Mouse (Mus musculus): Measurements from ENCODE around the gene Atpaf2. TPM values are rescaled to one million over a fixed set of nuclear protein-coding genes. Genes with fewer than 3 reads are reported as not detected.

The Atpaf2 gene
- polyA plus RNA-seq, 1 experiment from 2014 or later: 41.2 TPM

- H3K4me3 ChIP-seq (replicated peaks; ENCODE audit: low read depth, low read length): no peak overlapping the region
- no peak for TF ChIP-seq CTCF (IDR thresholded peaks at IDR 0.05; ENCODE audit: low read depth)
- ATAC-seq (replicated peaks; ENCODE audit: low FRiP score, low read depth) (no peak), DNase-seq (ENCODE audit: low spot score) (no peak)
- H3K9me3 ChIP-seq (replicated peaks; ENCODE audit: low read length): no peaks in the 10 kb centered on the region
- H3K27ac ChIP-seq: no peak overlapping the region
- no peak overlapping the region for H3K4me2 ChIP-seq (ENCODE audit: low read length)
- no peak overlapping the region for H3K9ac ChIP-seq (ENCODE audit: low read depth, low read length)
- H3K27me3 ChIP-seq (ENCODE audit: insufficient read depth, low read length): no peaks in the 10 kb centered on the region
- peaks cover 6% of the 10 kb centered on the region for H3K36me3 ChIP-seq (ENCODE audit: insufficient read depth, low read length)
- peaks cover 4% of the 10 kb centered on the region; the same call in 1 of the 2 replicates for H3K4me1 ChIP-seq (replicated peaks; ENCODE audit: insufficient read depth, low read length)
- WGBS: 86% methylated on average over 2 of the region's 2 CpGs
These were observed 5.3 kb downstream of the Atpaf2 start for GRCm38 (mm10) chr11:60412921-60413320.

- ATAC-seq (replicated peaks; ENCODE audit: low FRiP score, low read depth) (no peak), DNase-seq (ENCODE audit: low spot score) (peak; percentile 93)
- Histone ChIP-seq H3K4me3 (replicated peaks; ENCODE audit: low read depth, low read length) (no peak overlapping the region), H3K27me3 (ENCODE audit: insufficient read depth, low read length) (no peaks in the 10 kb centered on the region), H3K4me1 (replicated peaks; ENCODE audit: insufficient read depth, low read length) (peaks cover 4% of the 10 kb centered on the region; the same call in 1 of the 2 replicates), H3K36me3 (ENCODE audit: insufficient read depth, low read length) (peaks cover 10% of the 10 kb centered on the region), H3K4me2 (ENCODE audit: low read length) (no peak overlapping the region), H3K27ac (no peak overlapping the region), H3K9ac (ENCODE audit: low read depth, low read length) (no peak overlapping the region), H3K9me3 (replicated peaks; ENCODE audit: low read length) (no peaks in the 10 kb centered on the region)
- 12% methylated on average over 3 of the region's 3 CpGs for WGBS
- peak; percentile 88 for TF ChIP-seq CTCF (IDR thresholded peaks at IDR 0.05; ENCODE audit: low read depth)
These were observed 6.1 kb downstream of the Atpaf2 start for GRCm38 (mm10) chr11:60412173-60412572.

- DNase-seq (ENCODE audit: low spot score) (no peak), ATAC-seq (replicated peaks; ENCODE audit: low FRiP score, low read depth) (no peak)
- 94% methylated on average over 1 of the region's 1 CpGs for WGBS
- TF ChIP-seq CTCF (IDR thresholded peaks at IDR 0.05; ENCODE audit: low read depth): no peak
- Histone ChIP-seq H3K27me3 (ENCODE audit: insufficient read depth, low read length) (no peaks in the 10 kb centered on the region), H3K4me2 (ENCODE audit: low read length) (no peak overlapping the region), H3K4me1 (replicated peaks; ENCODE audit: insufficient read depth, low read length) (no peaks in the 10 kb centered on the region), H3K36me3 (ENCODE audit: insufficient read depth, low read length) (peaks cover 32% of the 10 kb centered on the region), H3K27ac (no peak overlapping the region), H3K9ac (ENCODE audit: low read depth, low read length) (no peak overlapping the region), H3K9me3 (replicated peaks; ENCODE audit: low read length) (no peaks in the 10 kb centered on the region), H3K4me3 (replicated peaks; ENCODE audit: low read depth, low read length) (no peak overlapping the region)
These were observed 11.7 kb downstream of the Atpaf2 start for GRCm38 (mm10) chr11:60406606-60407005.

GRCm38 (mm10) chr11:60397172-60397571 is 21.1 kb downstream of the Atpaf2 start:
- DNase-seq (ENCODE audit: low spot score) (no peak), ATAC-seq (replicated peaks; ENCODE audit: low FRiP score, low read depth) (no peak)
- Histone ChIP-seq H3K27me3 (ENCODE audit: insufficient read depth, low read length) (no peaks in the 10 kb centered on the region), H3K4me2 (ENCODE audit: low read length) (no peak overlapping the region), H3K4me1 (replicated peaks; ENCODE audit: insufficient read depth, low read length) (no peaks in the 10 kb centered on the region), H3K9ac (ENCODE audit: low read depth, low read length) (no peak overlapping the region), H3K36me3 (ENCODE audit: insufficient read depth, low read length) (peaks cover 7% of the 10 kb centered on the region; the same call in 1 of the 2 replicates), H3K9me3 (replicated peaks; ENCODE audit: low read length) (no peaks in the 10 kb centered on the region), H3K4me3 (replicated peaks; ENCODE audit: low read depth, low read length) (no peak overlapping the region), H3K27ac (no peak overlapping the region)
- no peak for TF ChIP-seq CTCF (IDR thresholded peaks at IDR 0.05; ENCODE audit: low read depth)
- 83% methylated on average over 2 of the region's 2 CpGs for WGBS

GRCm38 (mm10) chr11:60396546-60396945 is 21.7 kb downstream of the Atpaf2 start:
- DNase-seq (ENCODE audit: low spot score) (no peak), ATAC-seq (replicated peaks; ENCODE audit: low FRiP score, low read depth) (no peak)

GRCm38 (mm10) chr11:60391346-60391745 is 26.9 kb downstream of the Atpaf2 start:
- Histone ChIP-seq H3K27me3 (ENCODE audit: insufficient read depth, low read length) (no peaks in the 10 kb centered on the region), H3K27ac (no peak overlapping the region), H3K36me3 (ENCODE audit: insufficient read depth, low read length) (no peaks in the 10 kb centered on the region), H3K4me1 (replicated peaks; ENCODE audit: insufficient read depth, low read length) (no peaks in the 10 kb centered on the region), H3K4me2 (ENCODE audit: low read length) (no peak overlapping the region), H3K9ac (ENCODE audit: low read depth, low read length) (no peak overlapping the region), H3K9me3 (replicated peaks; ENCODE audit: low read length) (no peaks in the 10 kb centered on the region), H3K4me3 (replicated peaks; ENCODE audit: low read depth, low read length) (no peak overlapping the region)
- 84% methylated on average over 6 of the region's 6 CpGs for WGBS
- ATAC-seq (replicated peaks; ENCODE audit: low FRiP score, low read depth) (no peak), DNase-seq (ENCODE audit: low spot score) (no peak)
- TF ChIP-seq CTCF (IDR thresholded peaks at IDR 0.05; ENCODE audit: low read depth): no peak

More at GRCm38 (mm10) chr11:60396546-60396945, 21.7 kb downstream of the Atpaf2 start:
- H3K9ac ChIP-seq (ENCODE audit: low read depth, low read length): no peak overlapping the region
- H3K9me3 ChIP-seq (replicated peaks; ENCODE audit: low read length): no peaks in the 10 kb centered on the region
- peaks cover 7% of the 10 kb centered on the region; the same call in 1 of the 2 replicates for H3K36me3 ChIP-seq (ENCODE audit: insufficient read depth, low read length)
- no peak overlapping the region for H3K4me3 ChIP-seq (replicated peaks; ENCODE audit: low read depth, low read length)
- no peak overlapping the region for H3K27ac ChIP-seq
- 63% methylated on average over 6 of the region's 6 CpGs for WGBS
- no peak overlapping the region for H3K4me2 ChIP-seq (ENCODE audit: low read length)
- H3K27me3 ChIP-seq (ENCODE audit: insufficient read depth, low read length): no peaks in the 10 kb centered on the region
- no peak for TF ChIP-seq CTCF (IDR thresholded peaks at IDR 0.05; ENCODE audit: low read depth)
- H3K4me1 ChIP-seq (replicated peaks; ENCODE audit: insufficient read depth, low read length): no peaks in the 10 kb centered on the region

GRCm38 (mm10) chr11:60387944-60388343 is 30.3 kb downstream of the Atpaf2 start:
- Histone ChIP-seq H3K4me2 (ENCODE audit: low read length) (no peak overlapping the region), H3K4me1 (replicated peaks; ENCODE audit: insufficient read depth, low read length) (no peaks in the 10 kb centered on the region), H3K36me3 (ENCODE audit: insufficient read depth, low read length) (no peaks in the 10 kb centered on the region), H3K27ac (no peak overlapping the region), H3K27me3 (ENCODE audit: insufficient read depth, low read length) (no peaks in the 10 kb centered on the region), H3K4me3 (replicated peaks; ENCODE audit: low read depth, low read length) (no peak overlapping the region), H3K9ac (ENCODE audit: low read depth, low read length) (no peak overlapping the region), H3K9me3 (replicated peaks; ENCODE audit: low read length) (no peaks in the 10 kb centered on the region)
- no peak for TF ChIP-seq CTCF (IDR thresholded peaks at IDR 0.05; ENCODE audit: low read depth)
- ATAC-seq (replicated peaks; ENCODE audit: low FRiP score, low read depth): no peak
- no peak for DNase-seq (ENCODE audit: low spot score)
- WGBS: 83% methylated on average over 2 of the region's 2 CpGs
